Mouse (Mus musculus) liver, embryonic 14.5 days (tissue): ENCODE results near the gene Gpr179.

ENCODE experiments used
- CTCF ChIP-seq: IDR thresholded peaks from 2 replicates; pipeline ENCODE4 v1.5.1; 2016; ENCODE audit warnings: antibody characterized with exemption, low read depth, control low read depth
- EP300 ChIP-seq: IDR thresholded peaks from 2 replicates; pipeline ENCODE4 v1.6.1; 2016; ENCODE audit warnings: antibody characterized with exemption, low read depth

- TF ChIP-seq CTCF (no peak), EP300 (no peak)
Observed at GRCm38 (mm10) chr11:97336238-97336637, 15.6 kb downstream of the Gpr179 start.
